Mouse (Mus musculus): ENCODE measurements at regions not wholly inside any gene's neighbourhood (a gene's known extent, or its start where the extent isn't known, plus 50 kb on each side); places are given as distances from the start of the nearest gene placed in this dataset.

GRCm38 (mm10) chr2:21267149-21267761 lies 61.7 kb downstream of the Thnsl1 start:
- H3K27me3 ChIP-seq (ENCODE audit: poor library complexity, severe bottlenecking): no peaks in the 10 kb centered on the region
- H3K4me1 ChIP-seq: peaks cover 42% of the 10 kb centered on the region
- no peaks in the 10 kb centered on the region for H3K9me3 ChIP-seq
- peak overlapping the region; percentile 35 for H3K4me3 ChIP-seq
- 14% methylated on average over 6 of the region's 6 CpGs for WGBS
- peak; percentile 50 for DNase-seq (ENCODE audit: extremely low spot score, low spot score)
- peak overlapping the region; percentile 80 for H3K27ac ChIP-seq
- no peaks in the 10 kb centered on the region for H3K36me3 ChIP-seq (replicated peaks)

- Histone ChIP-seq H3K36me3 (replicated peaks) (no peaks in the 10 kb centered on the region), H3K4me1 (peaks cover 27% of the 10 kb centered on the region), H3K27me3 (ENCODE audit: poor library complexity, severe bottlenecking) (no peaks in the 10 kb centered on the region), H3K4me3 (no peak overlapping the region), H3K27ac (0 out of 2 replicates have a peak overlapping the region, but pooled peaks have one; percentile 5), H3K9me3 (no peaks in the 10 kb centered on the region)
- DNase-seq (ENCODE audit: extremely low spot score, low spot score): no peak
- WGBS: 84% methylated on average over 12 of the region's 12 CpGs
Measured at GRCm38 (mm10) chr2:21269989-21270846, 64.7 kb downstream of the Thnsl1 start.

- Histone ChIP-seq H3K27me3 (ENCODE audit: poor library complexity, severe bottlenecking) (no peaks in the 10 kb centered on the region), H3K4me3 (no peak overlapping the region), H3K9me3 (no peaks in the 10 kb centered on the region), H3K4me1 (peaks cover 5% of the 10 kb centered on the region), H3K36me3 (replicated peaks) (no peaks in the 10 kb centered on the region), H3K27ac (no peak overlapping the region)
- no peak for DNase-seq (ENCODE audit: extremely low spot score, low spot score)
- WGBS: 91% methylated on average over 4 of the region's 4 CpGs
Measured at GRCm38 (mm10) chr2:21273416-21273815, 67.9 kb downstream of the Thnsl1 start.

GRCm38 (mm10) chr2:21275315-21275714 lies 69.8 kb downstream of the Thnsl1 start:
- H3K9me3 ChIP-seq: no peaks in the 10 kb centered on the region
- no peaks in the 10 kb centered on the region for H3K27me3 ChIP-seq (ENCODE audit: poor library complexity, severe bottlenecking)
- H3K36me3 ChIP-seq (replicated peaks): no peaks in the 10 kb centered on the region
- H3K27ac ChIP-seq: no peak overlapping the region
- no peak for DNase-seq (ENCODE audit: extremely low spot score, low spot score)
- 89% methylated on average over 4 of the region's 4 CpGs for WGBS
- no peak overlapping the region for H3K4me3 ChIP-seq
- peaks cover 10% of the 10 kb centered on the region; the same call in 1 of the 2 replicates for H3K4me1 ChIP-seq

- DNase-seq (ENCODE audit: extremely low spot score, low spot score): peak; percentile 78
- peaks cover 35% of the 10 kb centered on the region for H3K4me1 ChIP-seq
- 41% methylated on average over 9 of the region's 9 CpGs for WGBS
Measured at GRCm38 (mm10) chr2:21280794-21281420, 75.4 kb downstream of the Thnsl1 start.

GRCm38 (mm10) chr2:21282505-21283200 lies 77.1 kb downstream of the Thnsl1 start:
- no peaks in the 10 kb centered on the region for H3K9me3 ChIP-seq
- no peak overlapping the region for H3K4me3 ChIP-seq
- H3K27me3 ChIP-seq (ENCODE audit: poor library complexity, severe bottlenecking): no peaks in the 10 kb centered on the region
- no peaks in the 10 kb centered on the region for H3K36me3 ChIP-seq (replicated peaks)
- DNase-seq (ENCODE audit: extremely low spot score, low spot score): no peak
- peak overlapping the region; percentile 68 for H3K27ac ChIP-seq
- peaks cover 35% of the 10 kb centered on the region for H3K4me1 ChIP-seq
- WGBS: 54% methylated on average over 14 of the region's 14 CpGs

More at GRCm38 (mm10) chr2:21280794-21281420, 75.4 kb downstream of the Thnsl1 start:
- H3K36me3 ChIP-seq (replicated peaks): no peaks in the 10 kb centered on the region
- H3K27me3 ChIP-seq (ENCODE audit: poor library complexity, severe bottlenecking): no peaks in the 10 kb centered on the region
- H3K9me3 ChIP-seq: no peaks in the 10 kb centered on the region
- no peak overlapping the region for H3K27ac ChIP-seq
- H3K4me3 ChIP-seq: no peak overlapping the region

GRCm38 (mm10) chr2:21284881-21285280 lies 79.4 kb downstream of the Thnsl1 start:
- WGBS: 91% methylated on average over 3 of the region's 3 CpGs
- Histone ChIP-seq H3K4me1 (peaks cover 26% of the 10 kb centered on the region), H3K9me3 (no peaks in the 10 kb centered on the region), H3K27ac (no peak overlapping the region), H3K27me3 (ENCODE audit: poor library complexity, severe bottlenecking) (no peaks in the 10 kb centered on the region), H3K4me3 (no peak overlapping the region), H3K36me3 (replicated peaks) (no peaks in the 10 kb centered on the region)
- DNase-seq (ENCODE audit: extremely low spot score, low spot score): no peak

GRCm38 (mm10) chr2:21287786-21288185 lies 79.6 kb upstream of the Gpr158 start:
- Histone ChIP-seq H3K9me3 (no peaks in the 10 kb centered on the region), H3K27ac (no peak overlapping the region), H3K27me3 (ENCODE audit: poor library complexity, severe bottlenecking) (no peaks in the 10 kb centered on the region), H3K36me3 (replicated peaks) (no peaks in the 10 kb centered on the region), H3K4me1 (peaks cover 15% of the 10 kb centered on the region), H3K4me3 (no peak overlapping the region)
- WGBS: 90% methylated on average over 13 of the region's 13 CpGs
- DNase-seq (ENCODE audit: extremely low spot score, low spot score): no peak

GRCm38 (mm10) chr2:21292669-21293151 lies 74.6 kb upstream of the Gpr158 start:
- H3K4me1 ChIP-seq: peaks cover 6% of the 10 kb centered on the region
- DNase-seq (ENCODE audit: extremely low spot score, low spot score): peak; percentile 17
- H3K9me3 ChIP-seq: no peaks in the 10 kb centered on the region
- H3K4me3 ChIP-seq: no peak overlapping the region
- H3K36me3 ChIP-seq (replicated peaks): no peaks in the 10 kb centered on the region
- no peaks in the 10 kb centered on the region for H3K27me3 ChIP-seq (ENCODE audit: poor library complexity, severe bottlenecking)
- WGBS: 54% methylated on average over 2 of the region's 2 CpGs
- H3K27ac ChIP-seq: no peak overlapping the region

- Histone ChIP-seq H3K27ac (no peak overlapping the region), H3K36me3 (replicated peaks) (no peaks in the 10 kb centered on the region), H3K4me3 (no peak overlapping the region), H3K9me3 (no peaks in the 10 kb centered on the region), H3K27me3 (ENCODE audit: poor library complexity, severe bottlenecking) (no peaks in the 10 kb centered on the region), H3K4me1 (peaks cover 6% of the 10 kb centered on the region)
- 79% methylated on average over 2 of the region's 2 CpGs for WGBS
- DNase-seq (ENCODE audit: extremely low spot score, low spot score): no peak
Measured at GRCm38 (mm10) chr2:21294002-21294401, 73.3 kb upstream of the Gpr158 start.

- Histone ChIP-seq H3K4me1 (no peaks in the 10 kb centered on the region), H3K9me3 (no peaks in the 10 kb centered on the region), H3K36me3 (replicated peaks) (no peaks in the 10 kb centered on the region), H3K4me3 (no peak overlapping the region), H3K27ac (no peak overlapping the region), H3K27me3 (ENCODE audit: poor library complexity, severe bottlenecking) (no peaks in the 10 kb centered on the region)
- DNase-seq (ENCODE audit: extremely low spot score, low spot score): no peak
- 98% methylated on average over 5 of the region's 5 CpGs for WGBS
Measured at GRCm38 (mm10) chr2:21299681-21300080, 67.7 kb upstream of the Gpr158 start.

Measured in forebrain, embryonic 10.5 days (tissue).